Mouse (Mus musculus): ENCODE data around the gene Psg26.

- no peak for TF ChIP-seq ZC3H11A (IDR thresholded peaks at IDR 0.05; ENCODE audit: borderline replicate concordance, low read depth, low read length)
- no peak for TF ChIP-seq CHD2 (IDR thresholded peaks at IDR 0.05; ENCODE audit: low read depth, low read length)
- no peak for TF ChIP-seq ZNF384 (IDR thresholded peaks at IDR 0.05; ENCODE audit: low read depth, low read length)
- no peak for TF ChIP-seq MAFK (IDR thresholded peaks at IDR 0.05; ENCODE audit: insufficient read depth, low read depth, low read length)
- TF ChIP-seq HCFC1 (IDR thresholded peaks at IDR 0.05; ENCODE audit: borderline replicate concordance, insufficient read depth, low read length), result no peak
These were observed 27.5 kb upstream of the Psg26 start for GRCm38 (mm10) chr7:18511479-18511878.

Measured in ES-E14 (cell line).